Mouse (Mus musculus) G1E (cell line): Measurements from ENCODE around the gene Pdcd4.

Source experiments
- CTCF ChIP-seq: IDR thresholded peaks from 2 replicates; pipeline ENCODE4 v1.5.1; 2012; ENCODE audit warnings: low read depth, low read length, inconsistent platforms, mixed read lengths
- GATA1 ChIP-seq: IDR thresholded peaks from 2 replicates; pipeline ENCODE4 v1.6.1; 2012; ENCODE audit warnings: borderline replicate concordance, low read length, inconsistent platforms, mixed read lengths
- POLR2AphosphoS5 ChIP-seq: IDR thresholded peaks from 2 replicates; pipeline ENCODE4 v1.6.1; 2012; ENCODE audit warnings: low read depth, low read length, inconsistent platforms; ENCODE audit not compliant: insufficient replicate concordance

DNA sequence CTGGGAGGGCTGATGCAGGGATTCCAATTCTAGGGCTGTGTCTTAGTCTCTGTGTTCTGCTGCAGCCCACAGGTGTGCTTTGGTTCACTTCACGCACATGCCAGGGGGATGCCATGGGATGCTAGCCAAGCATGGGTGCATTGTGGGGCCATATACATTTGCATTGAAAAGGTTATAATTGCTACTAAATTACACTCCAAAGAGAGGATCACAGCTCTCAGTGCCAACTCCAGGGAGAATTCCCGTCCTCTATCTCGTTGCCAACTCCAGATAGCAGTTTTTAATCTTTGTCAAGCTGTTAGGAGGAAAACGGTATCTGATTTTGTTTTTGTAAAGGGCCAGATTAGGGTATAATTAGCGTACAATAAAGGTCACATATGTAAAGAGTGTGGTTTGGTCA, 36.2 kb upstream of the Pdcd4 start:
- TF ChIP-seq CTCF (no peak), GATA1 (no peak), POLR2AphosphoS5 (no peak)
